Mouse (Mus musculus): ENCODE data around the gene Folr1.

The Folr1 gene

GRCm38 (mm10) chr7:101868241-101869162 is 2.1 kb downstream of the Folr1 start:
- DNase-seq (ENCODE audit: low spot score in 2 of 2): no peak

GRCm38 (mm10) chr7:101867482-101867881 is 3.1 kb downstream of the Folr1 start:
- DNase-seq (ENCODE audit: low spot score in 2 of 2): no peak

GRCm38 (mm10) chr7:101866491-101867265 is 3.9 kb downstream of the Folr1 start:
- no peak for DNase-seq (ENCODE audit: low spot score in 2 of 2)

GRCm38 (mm10) chr7:101863415-101863814 is 7.2 kb downstream of the Folr1 start, which contains the start of gene Anapc15:
Anapc15 (plus strand) TSS chr7:101863715.
- DNase-seq (ENCODE audit: low spot score in 2 of 2): no peak

GRCm38 (mm10) chr7:101862291-101862690 is 8.3 kb downstream of the Folr1 start:
- no peak for DNase-seq (ENCODE audit: low spot score in 2 of 2)

- DNase-seq (ENCODE audit: low spot score in 2 of 2): no peak
Observed at GRCm38 (mm10) chr7:101860978-101861377, 9.6 kb downstream of the Folr1 start.

- no peak for DNase-seq (ENCODE audit: low spot score in 2 of 2)
Observed at GRCm38 (mm10) chr7:101858362-101858761, 12.2 kb downstream of the Folr1 start.

- no peak for DNase-seq (ENCODE audit: low spot score in 2 of 2)
Observed at GRCm38 (mm10) chr7:101857094-101857493, 13.5 kb downstream of the Folr1 start, which contains the start of gene Folr2. Folr2 (minus strand) TSS chr7:101857194.

GRCm38 (mm10) chr7:101853816-101854215 is 16.8 kb downstream of the Folr1 start:
- no peak for DNase-seq (ENCODE audit: low spot score in 2 of 2)

- DNase-seq (ENCODE audit: low spot score in 2 of 2): no peak
Observed at GRCm38 (mm10) chr7:101852846-101853245, 17.7 kb downstream of the Folr1 start.

- DNase-seq (ENCODE audit: low spot score in 2 of 2): no peak
Observed at GRCm38 (mm10) chr7:101851689-101852088, 18.9 kb downstream of the Folr1 start.

- DNase-seq (ENCODE audit: low spot score in 2 of 2): no peak
Observed at GRCm38 (mm10) chr7:101847934-101848333, 22.7 kb downstream of the Folr1 start.

GRCm38 (mm10) chr7:101844186-101844585 is 26.4 kb downstream of the Folr1 start:
- DNase-seq (ENCODE audit: low spot score in 2 of 2): no peak

- DNase-seq (ENCODE audit: low spot score in 2 of 2): peak; percentile 36 to 52
Observed at GRCm38 (mm10) chr7:101837606-101838471, 32.7 kb downstream of the Folr1 start, which contains the start of gene Inppl1. Inppl1 (minus strand) TSS chr7:101838229.

- DNase-seq (ENCODE audit: low spot score in 2 of 2): peak in 1 of 2 experiments; percentile 22
Observed at GRCm38 (mm10) chr7:101837154-101837605, 33.4 kb downstream of the Folr1 start.

GRCm38 (mm10) chr7:101836271-101837153 is 34.1 kb downstream of the Folr1 start:
- DNase-seq (ENCODE audit: low spot score in 2 of 2): peak in 1 of 2 experiments; percentile 55

GRCm38 (mm10) chr7:101835457-101836109 is 35.0 kb downstream of the Folr1 start:
- no peak for DNase-seq (ENCODE audit: low spot score in 2 of 2)

GRCm38 (mm10) chr7:101834903-101835302 is 35.7 kb downstream of the Folr1 start:
- DNase-seq (ENCODE audit: low spot score in 2 of 2): no peak

- DNase-seq (ENCODE audit: low spot score in 2 of 2): peak in 1 of 2 experiments; percentile 33
Observed at GRCm38 (mm10) chr7:101833916-101834584, 36.5 kb downstream of the Folr1 start.

All from cerebellum, postnatal 4 days (tissue).